Mouse (Mus musculus) neural tube, embryonic 11.5 days (tissue): ENCODE data around the gene Dab2. TPM values are rescaled to one million over a fixed set of nuclear protein-coding genes. Genes with fewer than 3 reads are reported as not detected.

Experiments used
- ATAC-seq: fragments of 200-750 bp; cut with Nextera tagmentation; 2 replicates; pipeline ENCODE4 v1.8.0; 2017; ENCODE audit warnings: moderate number of reproducible peaks, mild to moderate bottlenecking, moderate TSS enrichment, moderate library complexity; ENCODE audit not compliant: insufficient read depth, low FRiP score, low TSS enrichment
- DNase-seq: peaks from one replicate; pipeline ENCODE4 v3.0.0-alpha.2; 2015; ENCODE audit warnings: low spot score
- H3K27ac ChIP-seq: fragments of 300-500 bp; sonication (generic); 2 replicates; pipeline ENCODE4 v1.5.1; 2014; ENCODE audit warnings: low read depth, mild to moderate bottlenecking, low read length
- H3K27me3 ChIP-seq: fragments of 300-500 bp; sonication (generic); 2 replicates; pipeline ENCODE4 v1.6.1; 2014; ENCODE audit warnings: mild to moderate bottlenecking, low read length, mixed read lengths; ENCODE audit not compliant: control insufficient read depth, insufficient read depth
- H3K36me3 ChIP-seq: fragments of 300-500 bp; sonication (generic); 2 replicates; pipeline ENCODE4 v1.6.1; 2014; ENCODE audit warnings: mild to moderate bottlenecking, low read length, moderate library complexity, mixed read lengths; ENCODE audit not compliant: control insufficient read depth, insufficient read depth
- H3K4me1 ChIP-seq: fragments of 300-500 bp; sonication (generic); 2 replicates; pipeline ENCODE4 v1.6.1; 2014; ENCODE audit warnings: low read length, mixed read lengths; ENCODE audit not compliant: control insufficient read depth, insufficient read depth
- H3K4me2 ChIP-seq: fragments of 300-500 bp; sonication (generic); 2 replicates; pipeline ENCODE4 v1.6.1; 2014; ENCODE audit warnings: low read depth, mild to moderate bottlenecking, moderate library complexity
- H3K4me3 ChIP-seq: fragments of 300-500 bp; sonication (generic); 2 replicates; pipeline ENCODE4 v1.5.1; 2014; ENCODE audit warnings: low read depth, low read length
- H3K9ac ChIP-seq: fragments of 300-500 bp; sonication (generic); 2 replicates; pipeline ENCODE4 v1.6.1; 2014; ENCODE audit warnings: mild to moderate bottlenecking, low read length
- H3K9me3 ChIP-seq: fragments of 300-500 bp; sonication (generic); 2 replicates; pipeline ENCODE4 v1.6.1; 2016; ENCODE audit warnings: low read length; ENCODE audit not compliant: control insufficient read depth
- WGBS: fragments of 180-500 bp; shearing (Covaris S2); extraction: QIAGEN DNeasy Blood & Tissue Kit; methylation state at CpG from one replicate; pipeline ENCODE4 v1.1.7; 2014; 5-methylcytosine and 5-hydroxymethylcytosine counted together
- polyA plus RNA-seq: library from polyadenylated mRNA; unstranded; fragments of >200 nt; fragmentation: Nextera tagmentation; extraction: Ambion mirVana; gene quantifications from 2 replicates; pipeline ENCODE4 v1.2.1, GENCODE M21; 2014

Gene Dab2
- polyA plus RNA-seq = 46.6 and 53.9 TPM in 2 replicates

- ATAC-seq = no peak
- no peak within 1 kb of the TSS for H3K9ac ChIP-seq
- H3K27ac ChIP-seq = no peak within 1 kb of the TSS
- no peaks in the 10 kb centered on the region for H3K36me3 ChIP-seq
- no peaks in the 10 kb centered on the region for H3K27me3 ChIP-seq
- DNase-seq = no peak
- no peaks in the 10 kb centered on the region for H3K9me3 ChIP-seq
- H3K4me2 ChIP-seq = no peak within 1 kb of the TSS
- H3K4me1 ChIP-seq = no peaks in the 10 kb centered on the region
- H3K4me3 ChIP-seq = no peak within 1 kb of the TSS
- 87% methylated on average over 3 of the region's 3 CpGs for WGBS
Measured at GRCm38 (mm10) chr15:6299554-6299953, at the start of gene Dab2. Dab2 (plus strand) TSS chr15:6299788.

GRCm38 (mm10) chr15:6253471-6253870, 46.1 kb upstream of the Dab2 start:
- no peak overlapping the region for H3K4me3 ChIP-seq
- H3K36me3 ChIP-seq = no peaks in the 10 kb centered on the region
- H3K9me3 ChIP-seq = no peaks in the 10 kb centered on the region
- no peak overlapping the region for H3K4me2 ChIP-seq
- DNase-seq (no peak), ATAC-seq (no peak)
- H3K4me1 ChIP-seq = no peaks in the 10 kb centered on the region
- H3K9ac ChIP-seq = no peak overlapping the region
- no peaks in the 10 kb centered on the region for H3K27me3 ChIP-seq
- H3K27ac ChIP-seq = no peak overlapping the region
- 84% methylated on average over 2 of the region's 2 CpGs for WGBS

GRCm38 (mm10) chr15:6254383-6254782, 45.2 kb upstream of the Dab2 start:
- no peaks in the 10 kb centered on the region for H3K9me3 ChIP-seq
- no peak overlapping the region for H3K4me2 ChIP-seq
- no peak overlapping the region for H3K9ac ChIP-seq
- H3K4me1 ChIP-seq = no peaks in the 10 kb centered on the region
- H3K36me3 ChIP-seq = no peaks in the 10 kb centered on the region
- ATAC-seq (no peak), DNase-seq (no peak)
- no peaks in the 10 kb centered on the region for H3K27me3 ChIP-seq
- WGBS = 93% methylated on average over 2 of the region's 2 CpGs
- H3K27ac ChIP-seq = no peak overlapping the region
- H3K4me3 ChIP-seq = no peak overlapping the region

- no peak overlapping the region for H3K4me3 ChIP-seq
- 79% methylated on average over 2 of the region's 2 CpGs for WGBS
- H3K4me1 ChIP-seq = peaks cover 3% of the 10 kb centered on the region; the same call in 1 of the 2 replicates
Measured at GRCm38 (mm10) chr15:6257049-6257448, 42.5 kb upstream of the Dab2 start.

GRCm38 (mm10) chr15:6259957-6260740, 39.4 kb upstream of the Dab2 start:
- Histone ChIP-seq H3K36me3 (no peaks in the 10 kb centered on the region), H3K4me3 (no peak overlapping the region), H3K9me3 (no peaks in the 10 kb centered on the region), H3K27me3 (no peaks in the 10 kb centered on the region), H3K4me1 (peaks cover 3% of the 10 kb centered on the region; the same call in 1 of the 2 replicates), H3K4me2 (no peak overlapping the region), H3K27ac (no peak overlapping the region), H3K9ac (no peak overlapping the region)
- 7% methylated on average over 3 of the region's 3 CpGs for WGBS
- DNase-seq = no peak
- ATAC-seq = no peak; the same call in 1 of the 2 replicates

More at GRCm38 (mm10) chr15:6257049-6257448, 42.5 kb upstream of the Dab2 start:
- no peak for DNase-seq
- H3K4me2 ChIP-seq = no peak overlapping the region
- no peak overlapping the region for H3K27ac ChIP-seq
- ATAC-seq = no peak
- H3K9ac ChIP-seq = no peak overlapping the region
- no peaks in the 10 kb centered on the region for H3K9me3 ChIP-seq
- H3K27me3 ChIP-seq = no peaks in the 10 kb centered on the region
- no peaks in the 10 kb centered on the region for H3K36me3 ChIP-seq

GRCm38 (mm10) chr15:6260741-6261430, 38.7 kb upstream of the Dab2 start:
- Histone ChIP-seq H3K4me1 (peaks cover 3% of the 10 kb centered on the region; the same call in 1 of the 2 replicates), H3K27me3 (no peaks in the 10 kb centered on the region), H3K4me3 (no peak overlapping the region), H3K9ac (no peak overlapping the region), H3K9me3 (no peaks in the 10 kb centered on the region), H3K27ac (no peak overlapping the region), H3K4me2 (no peak overlapping the region), H3K36me3 (no peaks in the 10 kb centered on the region)
- DNase-seq (no peak), ATAC-seq (no peak)
- WGBS = 87% methylated on average over 6 of the region's 6 CpGs

GRCm38 (mm10) chr15:6267147-6267758, 32.3 kb upstream of the Dab2 start:
- no peak overlapping the region for H3K4me3 ChIP-seq
- H3K27ac ChIP-seq = no peak overlapping the region
- DNase-seq (no peak), ATAC-seq (no peak)
- H3K27me3 ChIP-seq = no peaks in the 10 kb centered on the region
- no peak overlapping the region for H3K4me2 ChIP-seq
- no peaks in the 10 kb centered on the region for H3K9me3 ChIP-seq
- no peaks in the 10 kb centered on the region for H3K4me1 ChIP-seq
- H3K36me3 ChIP-seq = no peaks in the 10 kb centered on the region
- WGBS = 80% methylated on average over 3 of the region's 3 CpGs
- no peak overlapping the region for H3K9ac ChIP-seq

GRCm38 (mm10) chr15:6278606-6279468, 20.8 kb upstream of the Dab2 start:
- no peak for DNase-seq
- 65% methylated on average over 11 of the region's 11 CpGs for WGBS
- no peak overlapping the region for H3K27ac ChIP-seq

More at GRCm38 (mm10) chr15:6278606-6279468, 20.8 kb upstream of the Dab2 start:
- no peak for ATAC-seq
- Histone ChIP-seq H3K4me3 (no peak overlapping the region), H3K27me3 (no peaks in the 10 kb centered on the region), H3K9ac (no peak overlapping the region), H3K4me2 (no peak overlapping the region), H3K4me1 (no peaks in the 10 kb centered on the region), H3K36me3 (no peaks in the 10 kb centered on the region), H3K9me3 (no peaks in the 10 kb centered on the region)
